Mouse (Mus musculus): ENCODE results near the gene 3425401B19Rik.
A peak's percentile ranks its signal among the peaks of the same experiment; 100 is the strongest.

The 3425401B19Rik gene

GRCm38 (mm10) chr14:32685124-32685826 lies at the start of gene 3425401B19Rik:
Gene 3425401B19Rik, minus strand, starts transcription at chr14:32685293.
- no peak for DNase-seq

- DNase-seq = no peak
Measured at GRCm38 (mm10) chr14:32732961-32733360, 47.9 kb upstream of the 3425401B19Rik start.

- no peak for DNase-seq
Measured at GRCm38 (mm10) chr14:32726864-32727263, 41.8 kb upstream of the 3425401B19Rik start.

DNA sequence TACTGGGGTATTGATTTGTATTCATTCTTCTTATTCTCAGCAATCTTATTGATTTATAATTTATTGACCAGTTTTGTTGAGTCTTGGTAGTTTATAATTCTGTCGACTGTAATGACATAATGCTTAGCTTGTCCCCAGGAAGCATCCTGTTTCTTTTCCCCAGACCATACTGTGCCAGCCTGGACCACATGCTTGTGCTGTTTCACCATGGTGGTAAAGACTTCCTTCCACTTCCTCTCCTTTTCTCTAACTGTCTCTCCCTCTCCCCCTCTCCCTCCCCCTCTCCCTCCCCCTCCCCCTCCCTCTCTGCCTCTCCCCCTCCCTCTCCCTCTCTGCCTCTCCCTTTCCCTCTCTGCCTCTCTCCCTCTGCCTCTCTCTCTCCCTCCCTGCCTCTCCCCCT lies 36.4 kb upstream of the 3425401B19Rik start:
- no peak for DNase-seq

GRCm38 (mm10) chr14:32716763-32717439 lies 31.8 kb upstream of the 3425401B19Rik start:
- DNase-seq = peak in 1 of 2 experiments; percentile 6

- DNase-seq = no peak
Measured at GRCm38 (mm10) chr14:32715489-32715888, 30.4 kb upstream of the 3425401B19Rik start.

- DNase-seq = no peak
Measured at GRCm38 (mm10) chr14:32715076-32715475, 30.0 kb upstream of the 3425401B19Rik start.

- DNase-seq = no peak
Measured at GRCm38 (mm10) chr14:32709861-32710260, 24.8 kb upstream of the 3425401B19Rik start.

DNA sequence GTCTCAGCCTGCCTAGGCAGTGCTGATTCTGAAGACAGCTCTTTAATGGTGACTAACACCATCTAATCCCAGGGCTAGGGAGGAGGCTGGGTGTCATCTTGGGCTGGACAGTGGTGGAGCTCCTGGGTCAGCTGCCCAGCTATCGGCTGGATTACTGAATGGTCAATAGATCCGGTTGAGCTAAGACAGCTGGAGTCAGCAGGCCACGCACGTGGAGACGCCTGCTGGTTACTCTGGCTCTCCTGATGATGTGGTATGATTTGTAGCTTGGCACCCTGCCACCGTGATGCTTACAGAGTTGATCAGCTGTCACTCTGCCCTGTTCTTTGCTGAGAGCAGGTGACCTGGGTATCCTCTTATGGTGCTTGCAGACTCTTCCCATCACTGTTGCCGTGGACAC lies 23.7 kb upstream of the 3425401B19Rik start:
- no peak for DNase-seq

GRCm38 (mm10) chr14:32707938-32708337 lies 22.8 kb upstream of the 3425401B19Rik start:
- DNase-seq = no peak

- DNase-seq = no peak
Measured at GRCm38 (mm10) chr14:32700972-32701371, 15.9 kb upstream of the 3425401B19Rik start.

GRCm38 (mm10) chr14:32698556-32698955 lies 13.5 kb upstream of the 3425401B19Rik start:
- no peak for DNase-seq

DNA sequence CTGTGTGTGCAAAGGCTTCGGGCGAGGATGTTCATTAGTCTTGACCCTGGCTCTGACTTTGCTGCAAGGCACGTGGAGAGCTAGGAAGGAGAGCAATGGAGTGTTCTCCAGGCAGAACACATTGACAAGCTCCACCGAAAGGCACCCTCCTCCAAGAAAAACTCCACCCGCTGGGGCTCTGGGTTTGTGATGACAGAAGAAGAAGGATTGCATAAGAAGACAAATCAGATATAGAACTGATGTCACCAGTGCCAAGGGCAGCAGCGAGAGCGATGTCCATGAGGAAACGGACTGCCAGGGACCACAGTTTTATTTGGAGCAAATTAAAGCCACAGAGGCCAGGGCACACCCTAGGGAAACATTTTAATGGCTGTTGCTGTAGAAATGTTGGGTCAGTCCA lies 12.7 kb upstream of the 3425401B19Rik start:
- no peak for DNase-seq

DNA sequence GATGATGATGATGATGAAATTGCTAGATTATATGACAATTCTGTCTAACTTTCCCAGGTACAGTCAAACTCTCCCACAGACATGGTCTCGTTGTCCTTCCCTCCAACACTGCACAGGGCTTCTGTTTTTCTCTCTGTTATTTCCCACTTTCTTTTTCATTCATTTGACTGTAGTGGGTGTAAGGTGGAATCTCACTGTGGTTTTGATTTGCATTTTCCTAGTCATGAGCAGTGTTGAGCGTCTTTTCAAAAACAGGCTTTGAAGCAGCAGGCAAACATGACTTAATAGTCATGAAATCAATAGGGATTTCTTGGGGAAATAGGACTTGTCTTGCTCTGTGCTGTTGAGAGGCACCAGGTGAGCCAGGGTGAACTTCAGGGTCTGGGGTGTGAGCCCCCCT lies 11.3 kb upstream of the 3425401B19Rik start:
- no peak for DNase-seq

GRCm38 (mm10) chr14:32695906-32696305 lies 10.8 kb upstream of the 3425401B19Rik start:
- no peak for DNase-seq

- no peak for DNase-seq
Measured at GRCm38 (mm10) chr14:32684735-32685105, 373 bp downstream of the 3425401B19Rik start.

DNA sequence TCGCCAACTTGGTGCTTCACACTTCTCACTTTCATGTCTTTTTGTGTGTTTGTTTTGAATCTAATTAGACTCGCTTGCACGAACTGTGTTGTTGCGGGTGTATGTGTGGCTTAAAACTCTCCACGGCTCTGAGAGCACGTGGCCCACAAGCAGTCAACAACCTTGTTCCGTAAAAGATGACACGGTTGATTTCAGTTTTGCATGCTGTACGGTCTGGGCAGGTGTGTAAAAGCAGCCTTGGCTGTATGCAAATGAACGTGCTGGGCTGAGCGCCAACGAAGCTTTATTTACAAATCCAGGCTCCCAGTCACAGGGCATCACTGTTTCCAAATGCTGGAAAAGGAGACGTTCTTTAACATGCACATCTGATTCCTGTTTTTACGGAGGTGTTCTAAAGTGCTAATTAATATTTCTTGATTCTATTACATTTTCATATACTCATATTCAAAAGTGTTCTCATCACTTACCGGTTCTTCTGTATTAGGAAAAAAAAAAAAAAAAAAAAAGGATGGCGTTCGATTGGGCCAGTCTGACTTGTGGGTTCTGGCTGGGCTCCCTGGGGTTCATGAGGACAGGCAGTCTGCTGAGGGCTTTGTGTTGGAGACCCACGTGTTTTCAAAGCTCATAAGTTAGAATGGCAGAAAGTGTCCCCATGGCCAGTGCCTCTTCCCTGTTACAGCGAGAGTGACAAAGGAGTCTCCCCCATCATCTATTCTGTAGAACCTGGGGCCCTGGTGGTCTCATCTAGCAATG lies 935 bp downstream of the 3425401B19Rik start:
- peak; percentile 5 to 21 for DNase-seq

DNA sequence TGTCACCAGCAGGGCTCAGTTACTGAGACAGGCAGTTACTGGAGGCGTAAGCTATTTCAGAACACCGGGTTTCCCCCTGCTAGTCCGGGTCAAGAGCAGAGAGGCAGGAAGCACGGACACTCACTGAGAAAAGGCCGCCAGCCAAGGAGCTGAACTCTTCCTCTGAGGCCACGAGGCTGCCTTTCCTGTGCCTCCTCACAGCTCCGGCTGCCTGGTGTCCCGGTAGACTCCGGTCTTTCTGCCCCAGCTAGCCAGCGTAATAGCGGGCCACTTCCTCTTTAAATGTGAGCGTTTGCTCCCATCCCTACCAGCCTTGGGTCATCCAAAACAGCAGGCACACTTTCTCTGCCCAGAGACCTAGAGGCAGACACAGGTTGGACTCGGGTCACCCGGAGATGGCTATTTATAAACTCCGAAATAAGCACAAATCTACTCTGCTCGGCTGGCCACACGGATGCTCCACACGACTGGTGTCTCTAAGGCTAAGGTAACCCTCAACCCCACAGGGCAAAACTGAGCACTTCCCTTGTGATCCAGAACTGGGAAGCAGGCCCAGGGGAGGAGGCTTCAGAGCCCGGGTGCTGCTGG lies 1.7 kb downstream of the 3425401B19Rik start:
- DNase-seq = peak; percentile 22 to 25

DNA sequence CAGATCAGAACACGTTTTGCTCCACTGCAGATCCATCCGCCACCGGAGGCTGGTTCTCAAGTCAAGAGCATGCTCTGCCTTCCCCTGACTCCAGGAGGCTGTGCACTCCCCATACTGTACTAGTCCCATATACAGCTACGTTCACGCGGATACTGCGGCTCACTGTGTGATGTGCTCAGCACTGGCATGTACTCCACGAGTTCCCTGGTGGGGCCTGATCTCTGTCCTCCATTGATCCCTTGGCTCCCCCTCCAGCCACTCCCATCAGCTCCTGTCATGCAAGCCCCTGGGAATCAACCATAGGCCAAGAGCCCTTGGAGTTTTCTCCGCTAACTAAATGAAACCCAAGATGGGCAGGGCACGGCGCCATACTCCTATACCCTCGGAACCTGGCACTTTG lies 2.6 kb downstream of the 3425401B19Rik start:
- DNase-seq = no peak

- DNase-seq = no peak
Measured at GRCm38 (mm10) chr14:32681603-32682002, 3.5 kb downstream of the 3425401B19Rik start.

GRCm38 (mm10) chr14:32678565-32678964 lies 6.5 kb downstream of the 3425401B19Rik start:
- DNase-seq = no peak

- no peak for DNase-seq
Measured at GRCm38 (mm10) chr14:32673178-32673577, 11.9 kb downstream of the 3425401B19Rik start.

- no peak for DNase-seq
Measured at GRCm38 (mm10) chr14:32663099-32663498, 22.0 kb downstream of the 3425401B19Rik start.
